Mouse (Mus musculus): Measurements from ENCODE around the gene Ccdc87. TPM values are rescaled to one million over a fixed set of nuclear protein-coding genes. Genes with fewer than 3 reads are reported as not detected.
A peak's percentile ranks its signal among the peaks of the same experiment; 100 is the strongest.
"Not testable (repeated sequence)": the region's sequence is repeated elsewhere in the genome, so short reads cannot be mapped to it uniquely, and the experiment has no call there.

The Ccdc87 gene
- total and polyA plus RNA-seq, 2 experiments from 2014 or later, result 0.71 to 0.89 TPM

GRCm38 (mm10) chr19:4812334-4812949, 26.7 kb upstream of the Ccdc87 start:
- H3K4me2 ChIP-seq (ENCODE audit: low read depth, low read length), result peak overlapping the region; percentile 92
- DNase-seq (ENCODE audit: low spot score); H3K27me3 ChIP-seq (ENCODE audit: insufficient read depth, low read length); ATAC-seq; H3K9me3 ChIP-seq (ENCODE audit: low read length); H3K36me3 ChIP-seq (ENCODE audit: insufficient read depth, low read length): not testable (repeated sequence)
- H3K27ac ChIP-seq, result peak overlapping the region; percentile 95; the same call in 1 of the 2 replicates
- peak overlapping the region; percentile 71; the same call in 1 of the 2 replicates for H3K9ac ChIP-seq (replicated peaks; ENCODE audit: low read length)
- WGBS, result 79% methylated on average over 8 of the region's 8 CpGs
- peak overlapping the region; percentile 83 for H3K4me3 ChIP-seq (ENCODE audit: low read length)
- 0 out of 2 replicates have a peak, but pooled peaks have one; percentile 20 for TF ChIP-seq CTCF (IDR thresholded peaks at IDR 0.05; ENCODE audit: low read depth)
- H3K4me1 ChIP-seq (ENCODE audit: insufficient read depth, low read length), result peaks cover 12% of the 10 kb centered on the region; the same call in 1 of the 2 replicates

- no peaks in the 10 kb centered on the region for H3K9me3 ChIP-seq (ENCODE audit: low read length)
- TF ChIP-seq CTCF (IDR thresholded peaks at IDR 0.05; ENCODE audit: low read depth), result peak; percentile 47
- no peak overlapping the region for H3K4me2 ChIP-seq (ENCODE audit: low read depth, low read length)
- no peak overlapping the region for H3K9ac ChIP-seq (replicated peaks; ENCODE audit: low read length)
- peaks cover 12% of the 10 kb centered on the region; the same call in 1 of the 2 replicates for H3K4me1 ChIP-seq (ENCODE audit: insufficient read depth, low read length)
- H3K4me3 ChIP-seq (ENCODE audit: low read length), result no peak overlapping the region
- H3K36me3 ChIP-seq (ENCODE audit: insufficient read depth, low read length), result no peaks in the 10 kb centered on the region
- DNase-seq (ENCODE audit: low spot score) (peak; percentile 42), ATAC-seq (no peak)
- WGBS, result 79% methylated on average over 6 of the region's 6 CpGs
- H3K27me3 ChIP-seq (ENCODE audit: insufficient read depth, low read length), result no peaks in the 10 kb centered on the region
- H3K27ac ChIP-seq, result no peak overlapping the region
These were observed 26.2 kb upstream of the Ccdc87 start for GRCm38 (mm10) chr19:4813015-4813414.

- no peaks in the 10 kb centered on the region for H3K9me3 ChIP-seq (ENCODE audit: low read length)
- no peaks in the 10 kb centered on the region for H3K4me1 ChIP-seq (ENCODE audit: insufficient read depth, low read length)
- DNase-seq (ENCODE audit: low spot score) (no peak), ATAC-seq (no peak)
- no peak overlapping the region for H3K27ac ChIP-seq
- H3K27me3 ChIP-seq (ENCODE audit: insufficient read depth, low read length), result no peaks in the 10 kb centered on the region
- H3K36me3 ChIP-seq (ENCODE audit: insufficient read depth, low read length), result no peaks in the 10 kb centered on the region
- H3K9ac ChIP-seq (replicated peaks; ENCODE audit: low read length), result no peak overlapping the region
- TF ChIP-seq CTCF (IDR thresholded peaks at IDR 0.05; ENCODE audit: low read depth), result no peak
- WGBS, result 61% methylated on average over 1 of the region's 1 CpGs
- no peak overlapping the region for H3K4me2 ChIP-seq (ENCODE audit: low read depth, low read length)
- no peak overlapping the region for H3K4me3 ChIP-seq (ENCODE audit: low read length)
These were observed 21.9 kb upstream of the Ccdc87 start for GRCm38 (mm10) chr19:4817182-4817835.

GRCm38 (mm10) chr19:4820678-4821303, 18.4 kb upstream of the Ccdc87 start:
- peak; percentile 40 for TF ChIP-seq CTCF (IDR thresholded peaks at IDR 0.05; ENCODE audit: low read depth)
- Histone ChIP-seq H3K4me3 (ENCODE audit: low read length) (no peak overlapping the region), H3K9me3 (ENCODE audit: low read length) (no peaks in the 10 kb centered on the region), H3K27ac (no peak overlapping the region), H3K27me3 (ENCODE audit: insufficient read depth, low read length) (no peaks in the 10 kb centered on the region), H3K4me1 (ENCODE audit: insufficient read depth, low read length) (no peaks in the 10 kb centered on the region), H3K36me3 (ENCODE audit: insufficient read depth, low read length) (peaks cover 8% of the 10 kb centered on the region; the same call in 1 of the 2 replicates), H3K4me2 (ENCODE audit: low read depth, low read length) (no peak overlapping the region), H3K9ac (replicated peaks; ENCODE audit: low read length) (no peak overlapping the region)
- peak; percentile 92 for ATAC-seq
- peak; percentile 88 for DNase-seq (ENCODE audit: low spot score)
- WGBS, result 46% methylated on average over 5 of the region's 5 CpGs

GRCm38 (mm10) chr19:4828444-4829114, 10.6 kb upstream of the Ccdc87 start:
- Histone ChIP-seq H3K4me3 (ENCODE audit: low read length) (no peak overlapping the region), H3K27me3 (ENCODE audit: insufficient read depth, low read length) (no peaks in the 10 kb centered on the region), H3K4me2 (ENCODE audit: low read depth, low read length) (no peak overlapping the region), H3K27ac (no peak overlapping the region), H3K36me3 (ENCODE audit: insufficient read depth, low read length) (peaks cover 8% of the 10 kb centered on the region; the same call in 1 of the 2 replicates), H3K4me1 (ENCODE audit: insufficient read depth, low read length) (0 out of 2 replicates have a peak, but pooled peaks cover 3% of the 10 kb centered on the region), H3K9me3 (ENCODE audit: low read length) (no peaks in the 10 kb centered on the region), H3K9ac (replicated peaks; ENCODE audit: low read length) (no peak overlapping the region)
- no peak for TF ChIP-seq CTCF (IDR thresholded peaks at IDR 0.05; ENCODE audit: low read depth)
- no peak for ATAC-seq
- WGBS, result 65% methylated on average over 16 of the region's 16 CpGs
- DNase-seq (ENCODE audit: low spot score), result no peak

- Histone ChIP-seq H3K4me3 (ENCODE audit: low read length) (no peak overlapping the region), H3K4me1 (ENCODE audit: insufficient read depth, low read length) (0 out of 2 replicates have a peak, but pooled peaks cover 3% of the 10 kb centered on the region), H3K9ac (replicated peaks; ENCODE audit: low read length) (no peak overlapping the region), H3K4me2 (ENCODE audit: low read depth, low read length) (no peak overlapping the region), H3K9me3 (ENCODE audit: low read length) (no peaks in the 10 kb centered on the region), H3K27me3 (ENCODE audit: insufficient read depth, low read length) (no peaks in the 10 kb centered on the region), H3K36me3 (ENCODE audit: insufficient read depth, low read length) (peaks cover 8% of the 10 kb centered on the region; the same call in 1 of the 2 replicates), H3K27ac (0 out of 2 replicates have a peak overlapping the region, but pooled peaks have one; percentile 15)
- peak; percentile 70 for DNase-seq (ENCODE audit: low spot score)
- peak; percentile 76 for ATAC-seq
- 0 out of 2 replicates have a peak, but pooled peaks have one; percentile 4 for TF ChIP-seq CTCF (IDR thresholded peaks at IDR 0.05; ENCODE audit: low read depth)
- 45% methylated on average over 7 of the region's 7 CpGs for WGBS
These were observed 10.0 kb upstream of the Ccdc87 start for GRCm38 (mm10) chr19:4829156-4829555.

All from hindbrain, postnatal 0 days (tissue).